Mouse (Mus musculus) forebrain, embryonic 16.5 days (tissue): ENCODE measurements around the gene Whamm. TPM values are rescaled to one million over a fixed set of nuclear protein-coding genes. Genes with fewer than 3 reads are reported as not detected.

Experiments
- ATAC-seq: fragments of 200-750 bp; cut with Nextera tagmentation; 2 replicates; pipeline ENCODE4 v1.8.0; 2017; ENCODE audit warnings: mild to moderate bottlenecking, moderate library complexity
- H3K27ac ChIP-seq: fragments of 300-500 bp; sonication (generic); 2 replicates; pipeline ENCODE4 v1.5.1; 2014; ENCODE audit warnings: low read length, control low read depth
- H3K27me3 ChIP-seq: fragments of 300-500 bp; sonication (generic); replicated peaks from 2 replicates; pipeline ENCODE4 v1.6.1; 2014; ENCODE audit warnings: low read length; ENCODE audit not compliant: control insufficient read depth, insufficient read depth
- H3K36me3 ChIP-seq: fragments of 300-500 bp; sonication (generic); 2 replicates; pipeline ENCODE4 v1.6.1; 2014; ENCODE audit not compliant: control insufficient read depth, insufficient read depth
- H3K4me1 ChIP-seq: fragments of 300-500 bp; sonication (generic); replicated peaks from 2 replicates; pipeline ENCODE4 v1.6.1; 2014; ENCODE audit warnings: low read length; ENCODE audit not compliant: control insufficient read depth, insufficient read depth
- H3K4me2 ChIP-seq: fragments of 300-500 bp; sonication (generic); 2 replicates; pipeline ENCODE4 v1.6.1; 2014; ENCODE audit warnings: mild to moderate bottlenecking, low read length, control low read depth
- H3K4me3 ChIP-seq: fragments of 300-500 bp; sonication (generic); replicated peaks from 2 replicates; pipeline ENCODE4 v1.5.1; 2014; ENCODE audit warnings: mild to moderate bottlenecking, low read length, control low read depth
- H3K9ac ChIP-seq: fragments of 300-500 bp; sonication (generic); replicated peaks from 2 replicates; pipeline ENCODE4 v1.6.1; 2014; ENCODE audit warnings: low read depth, low read length, control low read depth
- H3K9me3 ChIP-seq: fragments of 300-500 bp; sonication (generic); 2 replicates; pipeline ENCODE4 v1.6.1; 2016; ENCODE audit warnings: low read length; ENCODE audit not compliant: control insufficient read depth
- WGBS: fragments of 180-500 bp; shearing (Covaris S2); extraction: QIAGEN DNeasy Blood & Tissue Kit; methylation state at CpG from one replicate; pipeline ENCODE4 v1.1.7; 2014; 5-methylcytosine and 5-hydroxymethylcytosine counted together
- polyA plus RNA-seq: library from polyadenylated mRNA; unstranded; fragments of >200 nt; fragmentation: Nextera tagmentation; extraction: Ambion mirVana; gene quantifications from 2 replicates; pipeline ENCODE4 v1.2.1, GENCODE M21; 2015

Whamm gene
- polyA plus RNA-seq, 1 experiment from 2014 or later, result 6.0 TPM

DNA sequence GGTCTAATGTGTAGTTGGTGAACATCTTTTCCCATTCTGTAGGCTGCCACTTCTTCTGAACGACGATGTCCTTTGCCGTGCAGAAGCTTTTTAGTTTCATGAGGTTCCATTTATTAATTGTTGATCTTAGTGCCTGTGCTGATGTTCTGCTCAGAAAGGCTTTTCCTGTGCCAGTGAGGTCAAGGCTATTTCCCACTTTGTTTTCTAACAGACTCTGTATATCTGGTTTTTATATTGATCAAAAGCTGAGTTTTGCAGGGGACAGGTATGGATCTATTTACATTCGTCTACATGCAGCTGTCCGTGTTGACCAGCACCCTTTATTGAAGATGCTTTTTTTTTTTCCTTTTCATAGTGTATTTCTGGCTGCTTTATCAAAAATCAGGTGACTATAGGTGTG is 8.2 kb downstream of the Whamm start:
- WGBS, result 99% methylated on average over 5 of the region's 5 CpGs
- H3K27ac ChIP-seq, result no peak overlapping the region
- no peaks in the 10 kb centered on the region for H3K27me3 ChIP-seq
- no peak overlapping the region for H3K4me3 ChIP-seq
- no peaks in the 10 kb centered on the region for H3K9me3 ChIP-seq
- no peak for ATAC-seq
- 0 out of 2 replicates have a peak, but pooled peaks cover 2% of the 10 kb centered on the region for H3K4me1 ChIP-seq
- no peak overlapping the region for H3K4me2 ChIP-seq
- no peak overlapping the region for H3K9ac ChIP-seq
- H3K36me3 ChIP-seq, result no peaks in the 10 kb centered on the region; the same call in 1 of the 2 replicates

DNA sequence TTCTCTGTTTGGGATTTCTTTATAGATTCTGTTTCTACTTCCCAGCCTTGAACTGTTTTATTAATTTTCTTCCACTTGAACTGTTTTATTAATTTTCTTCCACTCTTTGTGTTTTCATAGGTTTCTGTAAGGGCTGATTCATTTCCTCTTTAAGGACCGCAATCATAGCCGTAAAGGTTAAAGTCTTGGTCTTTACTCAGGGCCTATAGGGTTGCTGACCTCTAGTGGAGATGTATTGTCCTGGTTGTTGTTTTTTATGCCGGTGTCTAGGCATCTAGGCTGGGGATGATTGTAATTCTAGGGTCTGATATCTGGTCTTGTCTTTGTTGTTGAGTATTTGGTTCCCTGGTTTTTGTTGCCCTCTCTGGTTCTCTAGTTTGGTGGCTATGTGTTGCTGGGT is 12.4 kb downstream of the Whamm start:
- 66% methylated on average over 3 of the region's 3 CpGs for WGBS
- no peaks in the 10 kb centered on the region for H3K27me3 ChIP-seq

DNA sequence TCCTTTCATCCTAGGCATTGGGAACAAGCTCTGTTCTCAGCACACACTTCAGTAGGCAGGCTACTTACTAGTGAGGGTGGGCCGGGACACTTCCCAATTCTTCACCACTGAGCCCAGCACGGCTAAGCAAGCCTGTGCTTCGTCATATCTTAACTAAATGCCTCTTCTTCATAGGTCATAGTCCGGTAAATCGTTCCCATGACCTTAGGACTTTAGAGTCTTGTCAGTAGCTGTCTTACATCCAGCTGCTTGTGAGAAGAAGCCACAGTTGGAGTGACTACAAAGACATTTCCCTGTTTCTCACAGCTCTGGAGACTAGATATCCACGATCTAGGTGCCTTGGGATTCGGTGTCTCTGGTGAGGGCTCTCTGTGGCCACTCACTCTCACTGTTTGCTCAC is 14.3 kb downstream of the Whamm start:
- 89% methylated on average over 7 of the region's 7 CpGs for WGBS
- Histone ChIP-seq H3K9me3 (no peaks in the 10 kb centered on the region), H3K9ac (no peak overlapping the region), H3K4me2 (no peak overlapping the region), H3K4me3 (no peak overlapping the region), H3K36me3 (peaks cover 22% of the 10 kb centered on the region), H3K4me1 (no peaks in the 10 kb centered on the region), H3K27me3 (no peaks in the 10 kb centered on the region), H3K27ac (no peak overlapping the region)
- no peak for ATAC-seq

More for the DNA sequence above, 12.4 kb downstream of the Whamm start:
- Histone ChIP-seq H3K9me3 (no peaks in the 10 kb centered on the region), H3K4me3 (no peak overlapping the region), H3K9ac (no peak overlapping the region), H3K4me1 (no peaks in the 10 kb centered on the region), H3K4me2 (no peak overlapping the region), H3K27ac (no peak overlapping the region), H3K36me3 (peaks cover 20% of the 10 kb centered on the region)
- ATAC-seq, result no peak

DNA sequence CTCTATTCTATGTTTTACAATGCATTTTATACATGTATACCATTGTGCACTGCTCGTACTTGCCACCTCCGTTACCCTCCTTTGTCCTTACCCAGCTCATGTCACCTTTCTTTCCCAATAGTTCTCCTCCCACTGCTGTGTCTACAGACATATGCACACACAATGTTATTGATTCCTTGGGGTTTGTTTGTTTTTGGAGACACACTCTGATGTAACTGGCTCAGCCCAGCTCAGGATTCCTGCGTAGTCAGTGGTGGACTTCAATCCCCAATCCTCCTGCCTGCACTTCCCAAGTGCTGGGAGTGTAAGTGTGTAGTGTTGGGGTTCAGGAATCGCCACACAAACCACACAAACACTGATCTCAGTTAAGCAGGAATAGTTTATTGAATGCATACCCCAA is 16.2 kb downstream of the Whamm start:
- Histone ChIP-seq H3K4me1 (no peaks in the 10 kb centered on the region), H3K4me2 (no peak overlapping the region), H3K27ac (no peak overlapping the region), H3K9ac (no peak overlapping the region), H3K4me3 (no peak overlapping the region), H3K36me3 (peaks cover 30% of the 10 kb centered on the region), H3K27me3 (no peaks in the 10 kb centered on the region), H3K9me3 (no peaks in the 10 kb centered on the region)
- ATAC-seq, result no peak
- WGBS, result 90% methylated on average over 4 of the region's 4 CpGs

DNA sequence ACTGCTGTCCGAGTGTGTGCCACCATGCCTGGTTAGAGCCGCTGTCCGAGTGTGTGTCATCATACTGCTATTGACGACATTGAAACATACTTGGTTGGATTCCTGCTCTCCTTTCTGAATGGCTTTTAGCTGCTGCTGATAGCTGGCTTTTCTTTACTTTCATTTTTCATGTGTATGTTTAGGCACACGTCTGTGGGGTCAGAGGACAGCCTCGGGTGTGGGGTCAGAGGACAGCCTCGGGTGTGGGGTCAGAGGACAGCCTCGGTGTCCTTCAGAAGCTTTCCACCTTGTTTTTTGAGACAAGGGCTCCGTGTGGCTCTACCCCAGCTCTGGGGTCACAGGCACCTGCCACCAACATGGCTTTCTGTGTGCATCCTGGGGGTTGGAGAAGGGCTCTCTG is 21.6 kb downstream of the Whamm start:
- no peaks in the 10 kb centered on the region for H3K9me3 ChIP-seq
- no peak overlapping the region for H3K4me3 ChIP-seq
- WGBS, result 87% methylated on average over 9 of the region's 9 CpGs
- H3K27me3 ChIP-seq, result no peaks in the 10 kb centered on the region
- no peak overlapping the region for H3K9ac ChIP-seq
- no peak overlapping the region for H3K4me2 ChIP-seq
- ATAC-seq, result no peak
- H3K36me3 ChIP-seq, result peaks cover 25% of the 10 kb centered on the region
- no peaks in the 10 kb centered on the region for H3K4me1 ChIP-seq
- H3K27ac ChIP-seq, result no peak overlapping the region

DNA sequence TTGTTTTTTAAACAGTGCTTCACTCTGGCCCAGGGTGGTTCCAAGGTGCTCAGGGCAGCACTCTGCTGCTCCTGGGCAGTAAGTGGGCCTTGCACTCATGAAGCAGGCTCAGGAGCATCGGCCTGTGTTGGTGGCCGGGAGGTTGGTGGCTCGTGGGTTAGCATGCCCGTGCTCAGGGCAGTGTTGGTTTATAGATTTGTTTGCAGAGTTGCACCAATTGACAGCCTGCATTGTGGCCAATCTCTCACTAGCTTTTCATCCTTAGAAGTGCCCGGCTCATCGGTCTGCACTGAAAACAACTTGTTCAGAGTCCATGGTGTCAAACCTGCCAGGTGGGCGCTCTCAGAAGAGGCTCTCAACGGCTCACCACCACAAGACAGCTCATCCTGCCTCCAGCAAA is 22.3 kb downstream of the Whamm start:
- WGBS, result 92% methylated on average over 8 of the region's 8 CpGs
- Histone ChIP-seq H3K4me2 (no peak overlapping the region), H3K27me3 (no peaks in the 10 kb centered on the region), H3K9ac (no peak overlapping the region), H3K36me3 (peaks cover 31% of the 10 kb centered on the region), H3K27ac (no peak overlapping the region), H3K9me3 (no peaks in the 10 kb centered on the region), H3K4me1 (no peaks in the 10 kb centered on the region), H3K4me3 (no peak overlapping the region)
- ATAC-seq, result no peak

DNA sequence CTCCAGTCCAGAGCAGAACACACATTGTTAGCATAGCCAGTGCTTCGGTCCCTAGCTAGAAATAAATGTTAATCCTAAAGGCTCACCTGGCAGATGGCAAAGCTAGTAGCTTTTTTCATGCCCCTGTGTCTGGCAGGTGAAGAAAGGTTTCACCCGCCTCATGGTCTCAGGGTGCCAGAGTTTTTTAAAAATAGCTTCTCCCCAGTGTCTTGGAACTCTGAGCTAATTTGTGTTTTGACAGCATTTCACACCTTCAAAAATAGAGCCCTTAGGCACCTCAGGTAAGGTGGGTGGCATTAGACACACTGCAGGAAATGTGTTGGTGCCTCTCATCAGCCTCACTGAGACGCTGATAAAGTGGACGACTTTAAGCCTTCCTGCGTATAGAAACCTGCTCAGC is 24.0 kb downstream of the Whamm start:
- peaks cover 32% of the 10 kb centered on the region for H3K36me3 ChIP-seq
- WGBS, result 88% methylated on average over 5 of the region's 5 CpGs
- no peak for ATAC-seq

DNA sequence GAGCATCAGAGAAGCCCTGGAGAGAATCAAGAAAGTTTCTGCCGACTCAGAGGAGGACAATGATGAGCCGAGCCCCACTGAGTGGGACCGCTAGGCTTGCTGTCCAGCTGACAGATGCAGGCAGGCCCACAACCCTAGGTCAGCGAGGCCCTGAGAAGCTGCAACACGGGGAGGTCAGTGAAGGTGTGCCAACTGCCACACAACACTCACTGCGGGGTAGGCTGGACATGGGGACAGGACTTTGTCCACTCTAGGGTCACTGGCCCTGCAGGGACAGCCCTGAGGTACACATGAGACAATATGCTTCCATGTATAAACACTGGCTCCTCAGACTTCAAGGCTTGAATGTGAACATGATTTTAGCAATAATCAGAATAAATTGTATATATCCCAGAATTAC is 25.0 kb downstream of the Whamm start:
- no peak overlapping the region for H3K9ac ChIP-seq
- no peaks in the 10 kb centered on the region for H3K9me3 ChIP-seq
- no peaks in the 10 kb centered on the region for H3K4me1 ChIP-seq
- peaks cover 32% of the 10 kb centered on the region for H3K36me3 ChIP-seq
- H3K4me3 ChIP-seq, result no peak overlapping the region
- no peak overlapping the region for H3K27ac ChIP-seq
- no peaks in the 10 kb centered on the region for H3K27me3 ChIP-seq
- ATAC-seq, result no peak
- H3K4me2 ChIP-seq, result no peak overlapping the region
- WGBS, result 80% methylated on average over 6 of the region's 6 CpGs

More for the DNA sequence above, 24.0 kb downstream of the Whamm start:
- H3K27ac ChIP-seq, result no peak overlapping the region
- H3K9me3 ChIP-seq, result no peaks in the 10 kb centered on the region
- no peak overlapping the region for H3K4me3 ChIP-seq
- H3K4me1 ChIP-seq, result no peaks in the 10 kb centered on the region
- no peaks in the 10 kb centered on the region for H3K27me3 ChIP-seq
- no peak overlapping the region for H3K4me2 ChIP-seq
- no peak overlapping the region for H3K9ac ChIP-seq

DNA sequence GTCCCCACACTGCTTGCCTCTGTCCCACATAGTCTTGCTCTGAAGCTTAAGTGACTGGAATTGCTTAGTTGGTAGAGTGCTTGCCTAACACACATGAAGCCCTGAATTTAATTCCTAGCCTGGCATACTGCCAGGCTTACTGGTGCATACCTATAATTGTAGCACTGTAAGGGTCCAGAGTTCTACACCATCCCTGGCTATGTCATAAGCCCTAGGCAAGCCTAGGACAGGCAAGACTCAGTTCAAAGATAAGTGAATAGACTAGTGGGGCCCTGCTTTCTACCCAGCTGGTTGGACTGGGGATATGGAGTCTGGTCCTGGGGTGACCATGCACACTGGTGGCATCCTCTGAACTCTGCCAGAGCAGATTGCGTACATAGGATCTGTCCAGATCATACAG is 26.6 kb downstream of the Whamm start:
- ATAC-seq, result no peak
- 97% methylated on average over 1 of the region's 1 CpGs for WGBS
- Histone ChIP-seq H3K27me3 (no peaks in the 10 kb centered on the region), H3K36me3 (peaks cover 22% of the 10 kb centered on the region), H3K9me3 (no peaks in the 10 kb centered on the region), H3K4me1 (no peaks in the 10 kb centered on the region), H3K27ac (no peak overlapping the region), H3K4me2 (no peak overlapping the region), H3K9ac (no peak overlapping the region), H3K4me3 (no peak overlapping the region)
